Mouse (Mus musculus) gastrocnemius, adult 2 months (tissue): ENCODE results near the gene Rpp25l. TPM values are rescaled to one million over a fixed set of nuclear protein-coding genes. Genes with fewer than 3 reads are reported as not detected.

ENCODE experiments used
- DNase-seq: peaks from one replicate; pipeline ENCODE4 v3.0.0; 2022
- H3K27ac ChIP-seq: fragments of 200-600 bp; 2 replicates; pipeline ENCODE4 v1.8.1; 2022; ENCODE audit warnings: mild to moderate bottlenecking
- H3K4me3 ChIP-seq: fragments of 200-600 bp; 2 replicates; pipeline ENCODE4 v1.8.1; 2022; ENCODE audit warnings: mild to moderate bottlenecking, moderate library complexity
- CTCF ChIP-seq: fragments of 200-600 bp; IDR thresholded peaks from 2 replicates; pipeline ENCODE4 v1.8.1; 2022; ENCODE audit warnings: antibody characterized with exemption, mild to moderate bottlenecking, moderate library complexity
- intact Hi-C: fragments of 180-260 bp; cut with DNase I; formaldehyde crosslinking; loops from one replicate; pipeline ENCODE4 v1.15.1; 2025
- total RNA-seq, 2 experiments: library from RNA; stranded (reverse); gene quantifications; 2 replicates each; pipeline ENCODE4 v1.2.3; 2021

The Rpp25l gene
- total RNA-seq, 2 experiments from 2014 or later = 50.1 to 58.4 TPM

- TF ChIP-seq CTCF = no peak
- H3K27ac ChIP-seq = peak overlapping the region; percentile 89
- no peak overlapping the region for H3K4me3 ChIP-seq
- intact Hi-C loops = no loop called here
- DNase-seq = no peak
These were observed 49.7 kb downstream of the Rpp25l start for GRCm38 (mm10) chr4:41663614-41664013.

GRCm38 (mm10) chr4:41662723-41663122 is 50.6 kb downstream of the Rpp25l start:
- H3K4me3 ChIP-seq = no peak overlapping the region
- intact Hi-C loops = no loop called here
- no peak for TF ChIP-seq CTCF
- no peak overlapping the region for H3K27ac ChIP-seq
- DNase-seq = no peak

Other genes starting within 250 kb of the Rpp25l start
- under 1 TPM; 0.31 to 0.33 TPM for gene Kif24, start 248.6 kb downstream of the Rpp25l start, total RNA-seq
- 10 to 100 TPM; 22.7 to 27.6 TPM for gene Nudt2, start 248.4 kb downstream of the Rpp25l start, total RNA-seq
- 10 to 100 TPM; 75.0 to 87.5 TPM for gene AI464131, start 210.5 kb downstream of the Rpp25l start, total RNA-seq
- under 1 TPM in 1 of 2 experiments, not detected in 1; 0.67 TPM for gene 1110017D15Rik, start 196.2 kb downstream of the Rpp25l start, total RNA-seq
- gene Fam219a, start 144.0 kb downstream of the Rpp25l start, total RNA-seq = 10 to 100 TPM; 18.0 to 24.3 TPM
- gene Dnaic1, start 143.8 kb downstream of the Rpp25l start, total RNA-seq = under 1 TPM; 0.56 to 0.59 TPM
- 10 to 100 TPM in 1 of 2 experiments, 1 to 10 TPM in 1; 9.1 to 11.9 TPM for gene Enho, start 73.2 kb downstream of the Rpp25l start, total RNA-seq
- 10 to 100 TPM; 27.3 to 55.3 TPM for gene Cntfr, start 16.4 kb downstream of the Rpp25l start, total RNA-seq
- 10 to 100 TPM; 33.3 to 73.4 TPM for gene Il11ra1, start 13.5 kb downstream of the Rpp25l start, total RNA-seq
- gene Dctn3, start 9.6 kb upstream of the Rpp25l start, total RNA-seq = 10 to 100 TPM; 40.6 to 42.4 TPM
- not detected for gene Arid3c, start 17.6 kb upstream of the Rpp25l start, total RNA-seq
- gene Galt, start 41.7 kb upstream of the Rpp25l start, total RNA-seq = 10 to 100 TPM; 27.0 to 41.1 TPM
- 10 to 100 TPM in 1 of 2 experiments, 1 to 10 TPM in 1; 8.2 to 13.3 TPM for gene Sigmar1, start 42.6 kb upstream of the Rpp25l start, total RNA-seq
- gene Ccl27a, start 60.7 kb upstream of the Rpp25l start, total RNA-seq = 10 to 100 TPM; 15.4 to 19.2 TPM
- not detected for gene Gm21541, start 190.1 kb upstream of the Rpp25l start, total RNA-seq
- 1 to 10 TPM in 1 of 2 experiments, not detected in 1; 1.4 TPM for gene Gm20878, start 228.0 kb upstream of the Rpp25l start, total RNA-seq